Mouse (Mus musculus): Measurements from ENCODE around the gene 2210407C18Rik. TPM values are rescaled to one million over a fixed set of nuclear protein-coding genes. Genes with fewer than 3 reads are reported as not detected.

Gene 2210407C18Rik
- polyA plus RNA-seq (2012; rRNA removed): not detected in 2 replicates

DNA sequence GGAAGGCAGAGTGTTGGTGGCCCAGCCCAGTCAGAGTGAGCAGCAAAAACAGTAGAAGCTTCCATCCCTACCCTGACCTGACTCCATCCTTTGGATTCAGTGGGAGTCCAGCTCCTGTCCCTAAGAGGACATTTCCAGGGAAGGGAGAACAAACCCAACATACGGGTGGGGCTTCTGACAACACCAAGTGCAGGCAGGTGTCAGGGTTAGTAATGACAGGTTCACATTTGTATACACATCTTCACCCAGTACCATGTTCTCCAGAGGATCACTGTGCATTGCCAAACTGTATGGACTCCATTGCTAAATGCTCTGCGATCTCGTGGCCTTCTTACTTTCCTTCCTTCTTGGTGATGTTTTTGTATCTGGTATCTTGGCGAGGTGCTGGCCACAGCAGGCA is at the start of gene 2210407C18Rik:
2210407C18Rik (minus strand) TSS at position 101 of the 400 bp plus-strand sequence.

DNA sequence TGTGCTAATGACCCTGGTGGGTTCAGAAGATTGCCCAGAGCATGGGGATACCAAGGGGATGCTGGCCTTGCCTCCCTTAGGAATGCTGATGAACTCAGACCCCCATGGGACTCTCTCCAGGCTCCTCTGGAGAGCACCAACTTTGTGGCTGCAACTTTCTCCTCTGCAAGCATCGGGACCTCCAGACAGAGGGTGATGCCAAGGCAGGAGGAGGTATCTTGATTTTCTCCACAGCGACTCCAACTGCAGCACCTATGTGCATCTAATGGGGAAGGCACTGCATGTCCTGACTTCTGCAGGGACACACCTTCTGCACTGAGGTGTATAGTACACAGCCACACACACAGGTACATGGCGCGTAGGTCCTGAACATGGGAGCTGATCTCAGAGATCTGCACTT is 42.7 kb upstream of the 2210407C18Rik start, which contains the start of gene Olfr322:
Olfr322 (plus strand) TSS at position 187 of the 400 bp plus-strand sequence.

DNA sequence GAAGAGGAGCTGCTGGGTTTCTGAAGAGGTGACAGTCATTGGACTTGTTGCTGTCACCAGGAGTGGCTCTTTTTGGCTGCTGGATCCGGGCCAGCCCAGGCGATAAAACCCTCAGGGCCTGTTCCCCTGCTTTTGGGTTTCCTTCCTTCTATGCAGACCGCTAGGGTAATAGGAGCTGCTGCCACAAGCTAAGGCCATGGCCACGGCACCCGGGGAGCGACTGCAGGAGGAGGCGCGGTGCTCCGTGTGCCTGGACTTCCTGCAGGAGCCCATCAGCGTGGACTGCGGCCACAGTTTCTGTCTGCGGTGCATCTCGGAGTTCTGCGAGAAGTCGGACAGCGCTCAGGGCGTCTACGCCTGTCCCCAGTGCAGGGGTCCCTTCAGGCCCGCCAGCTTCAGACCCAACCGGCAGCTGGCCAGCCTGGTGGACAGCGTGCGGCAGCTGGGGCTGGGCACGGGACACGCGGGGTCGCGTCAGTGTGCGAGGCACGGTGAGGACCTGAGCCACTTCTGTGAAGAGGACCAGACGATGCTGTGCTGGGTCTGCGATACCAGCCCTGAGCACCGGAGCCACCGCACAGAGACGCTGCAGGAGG is 24.5 kb upstream of the 2210407C18Rik start, which contains the start of gene Trim58:
Trim58 (plus strand) TSS at position 194 of the 596 bp plus-strand sequence.

DNA sequence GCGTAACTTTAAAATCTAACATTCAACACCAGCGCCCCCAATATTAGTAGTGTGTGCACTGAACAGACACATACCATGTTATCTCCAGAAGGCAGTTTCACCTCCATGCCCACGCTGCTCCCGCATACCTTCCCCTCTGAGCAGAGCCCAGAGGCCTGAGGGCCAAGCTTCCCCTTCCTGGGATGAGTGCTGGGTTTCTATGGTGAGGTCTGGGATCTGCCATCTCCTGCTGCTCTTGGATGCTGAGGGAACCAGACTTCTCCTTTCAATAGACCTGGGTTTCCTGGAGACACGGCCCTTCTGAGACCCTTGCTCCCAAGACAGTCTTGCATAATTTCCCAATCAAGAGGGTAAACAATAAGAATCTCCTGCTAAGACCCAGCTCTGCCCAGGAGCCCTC is 14.5 kb upstream of the 2210407C18Rik start, which contains the start of gene Olfr323:
Olfr323 (minus strand) TSS at position 101 of the 400 bp plus-strand sequence.

DNA sequence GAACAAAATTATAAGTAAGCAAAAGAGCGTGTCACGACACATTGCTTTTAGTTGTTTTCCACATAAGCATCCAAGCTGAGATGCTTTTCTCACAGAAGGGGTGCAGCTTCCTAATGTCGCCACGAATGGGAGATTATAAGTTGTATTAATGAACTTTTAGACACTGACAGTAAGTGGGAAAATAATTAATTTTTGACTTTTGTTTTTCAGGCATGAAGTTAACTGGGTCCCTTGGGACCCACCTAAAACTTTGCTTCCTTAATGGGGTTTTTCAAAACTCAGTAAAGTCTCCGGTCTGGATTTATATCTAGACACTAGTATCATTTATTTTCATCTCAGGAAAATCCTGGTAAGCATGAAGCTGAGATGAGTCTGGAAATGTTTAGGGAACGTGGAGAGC is 21.1 kb downstream of the 2210407C18Rik start, which contains the start of gene Olfr324:
Olfr324 (plus strand) TSS at position 301 of the 400 bp plus-strand sequence.

DNA sequence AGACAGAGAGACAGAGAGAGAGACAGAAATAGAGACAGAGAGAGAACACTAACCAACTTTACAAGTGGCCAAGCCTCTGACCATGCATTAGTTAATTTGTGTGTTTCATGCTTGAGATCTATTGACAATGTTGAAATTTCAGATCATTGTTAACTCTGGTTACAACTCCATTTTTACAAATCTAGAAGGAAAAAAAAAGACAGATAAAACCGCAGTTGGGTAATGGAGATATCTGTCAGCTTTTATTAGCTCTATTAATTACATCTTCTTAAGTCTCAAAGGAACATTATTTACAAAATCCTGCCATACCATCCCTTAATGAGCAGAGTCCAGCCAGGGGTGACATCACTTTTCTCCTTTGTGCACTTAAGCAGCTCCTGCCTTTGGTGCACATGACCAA is 38.4 kb downstream of the 2210407C18Rik start, which contains the start of gene Olfr325:
Olfr325 (plus strand) TSS at position 301 of the 400 bp plus-strand sequence.

DNA sequence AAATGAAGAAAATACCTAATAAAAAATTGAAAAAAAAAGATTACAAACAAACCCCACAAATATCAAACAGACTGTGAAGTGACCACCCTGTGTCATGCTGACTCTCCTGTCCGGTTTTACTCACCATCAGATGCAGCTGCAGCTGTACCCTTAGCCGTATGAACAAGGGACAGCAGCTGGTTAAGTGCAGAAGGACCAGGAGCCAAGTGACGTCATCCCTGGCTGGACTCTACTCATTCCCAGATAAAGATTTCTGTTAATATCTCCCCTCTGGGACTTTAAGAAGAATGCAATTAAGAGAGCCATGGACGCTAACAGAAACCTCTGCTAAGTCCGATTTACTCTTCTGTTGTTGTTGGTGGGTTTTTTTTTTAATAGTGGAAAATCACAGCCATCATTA is 45.5 kb downstream of the 2210407C18Rik start, which contains the start of gene Olfr224:
Olfr224 (minus strand) TSS at position 149 of the 400 bp plus-strand sequence.

Other genes with a start within 250 kb of the 2210407C18Rik start
- 0.11 and 0.13 TPM in 2 replicates for gene Lypd8, start 237.0 kb downstream of the 2210407C18Rik start, polyA plus RNA-seq (2012; rRNA removed)
- not detected in 2 replicates for gene 1810065E05Rik, start 195.0 kb downstream of the 2210407C18Rik start, polyA plus RNA-seq (2012; rRNA removed)
- not detected in 2 replicates for gene Gm12253, start 183.5 kb downstream of the 2210407C18Rik start, polyA plus RNA-seq (2012; rRNA removed)
- gene Lypd9, start 163.2 kb downstream of the 2210407C18Rik start, polyA plus RNA-seq (2012; rRNA removed): not detected in 2 replicates
- not detected in 2 replicates for gene Olfr30, start 153.8 kb downstream of the 2210407C18Rik start, polyA plus RNA-seq (2012; rRNA removed)
- gene Olfr332, start 123.5 kb downstream of the 2210407C18Rik start, polyA plus RNA-seq (2012; rRNA removed): not detected in 2 replicates
- gene Olfr331, start 113.5 kb downstream of the 2210407C18Rik start, polyA plus RNA-seq (2012; rRNA removed): not detected in 2 replicates
- not detected in 2 replicates for gene Olfr330, start 81.2 kb downstream of the 2210407C18Rik start, polyA plus RNA-seq (2012; rRNA removed)
- not detected in 2 replicates for gene Olfr329-ps, start 69.7 kb downstream of the 2210407C18Rik start, polyA plus RNA-seq (2012; rRNA removed)
- 0.02 and 0.03 TPM in 2 replicates for gene Olfr328, start 60.4 kb downstream of the 2210407C18Rik start, polyA plus RNA-seq (2012; rRNA removed)
- 0.06 and 0.08 TPM in 2 replicates for gene Olfr224, start 45.5 kb downstream of the 2210407C18Rik start, polyA plus RNA-seq (2012; rRNA removed)
- not detected in 2 replicates for gene Olfr325, start 38.3 kb downstream of the 2210407C18Rik start, polyA plus RNA-seq (2012; rRNA removed)
- 0.03 and 0.05 TPM in 2 replicates for gene Olfr324, start 21.0 kb downstream of the 2210407C18Rik start, polyA plus RNA-seq (2012; rRNA removed)
- gene Olfr323, start 14.4 kb upstream of the 2210407C18Rik start, polyA plus RNA-seq (2012; rRNA removed): not detected in 2 replicates
- gene Trim58, start 24.4 kb upstream of the 2210407C18Rik start, polyA plus RNA-seq (2012; rRNA removed): 0.11 TPM in 1 of 2 replicates, not detected in the other
- gene Olfr322, start 42.7 kb upstream of the 2210407C18Rik start, polyA plus RNA-seq (2012; rRNA removed): 0.01 TPM in 1 of 2 replicates, not detected in the other
- gene Olfr320, start 65.0 kb upstream of the 2210407C18Rik start, polyA plus RNA-seq (2012; rRNA removed): not detected in 2 replicates
- gene Olfr319, start 83.1 kb upstream of the 2210407C18Rik start, polyA plus RNA-seq (2012; rRNA removed): not detected in 2 replicates
- gene Olfr318, start 107.9 kb upstream of the 2210407C18Rik start, polyA plus RNA-seq (2012; rRNA removed): not detected in 2 replicates
- 0.16 and 0.28 TPM in 2 replicates for gene Olfr317, start 123.1 kb upstream of the 2210407C18Rik start, polyA plus RNA-seq (2012; rRNA removed)
- not detected in 2 replicates for gene Olfr316, start 136.7 kb upstream of the 2210407C18Rik start, polyA plus RNA-seq (2012; rRNA removed)
- not detected in 2 replicates for gene Olfr315, start 157.1 kb upstream of the 2210407C18Rik start, polyA plus RNA-seq (2012; rRNA removed)
- not detected in 2 replicates for gene Olfr314, start 166.9 kb upstream of the 2210407C18Rik start, polyA plus RNA-seq (2012; rRNA removed)
- 2.4 and 3.0 TPM in 2 replicates for gene Fam183b, start 185.9 kb upstream of the 2210407C18Rik start, polyA plus RNA-seq (2012; rRNA removed)
- gene Olfr313, start 198.9 kb upstream of the 2210407C18Rik start, polyA plus RNA-seq (2012; rRNA removed): not detected in 2 replicates
- gene Olfr312, start 213.2 kb upstream of the 2210407C18Rik start, polyA plus RNA-seq (2012; rRNA removed): not detected in 2 replicates
- gene Olfr311, start 223.2 kb upstream of the 2210407C18Rik start, polyA plus RNA-seq (2012; rRNA removed): not detected in 2 replicates
- 27.6 and 31.1 TPM in 2 replicates for gene Gm12258, start 231.1 kb upstream of the 2210407C18Rik start, polyA plus RNA-seq (2012; rRNA removed)